Mouse (Mus musculus) kidney, postnatal 0 days (tissue): ENCODE data around the gene Nedd9. TPM values are rescaled to one million over a fixed set of nuclear protein-coding genes. Genes with fewer than 3 reads are reported as not detected.

Experiments used
- ATAC-seq: fragments of 200-750 bp; cut with Nextera tagmentation; replicated peaks from 2 replicates; pipeline ENCODE4 v1.8.0; 2017; ENCODE audit warnings: low read depth, moderate number of reproducible peaks, moderate TSS enrichment, moderate library complexity; ENCODE audit not compliant: low FRiP score
- DNase-seq: peaks from one replicate; pipeline ENCODE4 v3.0.0-alpha.2; 2016; ENCODE audit warnings: low spot score
- H3K27ac ChIP-seq: fragments of 300-500 bp; sonication (generic); 2 replicates; pipeline ENCODE4 v1.5.1; 2014; ENCODE audit warnings: mild to moderate bottlenecking
- H3K27me3 ChIP-seq: fragments of 300-500 bp; sonication (generic); 2 replicates; pipeline ENCODE4 v1.6.1; 2014; ENCODE audit warnings: low read length, mixed read lengths; ENCODE audit not compliant: insufficient read depth
- H3K36me3 ChIP-seq: fragments of 300-500 bp; sonication (generic); 2 replicates; pipeline ENCODE4 v1.6.1; 2014; ENCODE audit warnings: low read length, mixed read lengths; ENCODE audit not compliant: insufficient read depth
- H3K4me1 ChIP-seq: fragments of 300-500 bp; sonication (generic); replicated peaks from 2 replicates; pipeline ENCODE4 v1.6.1; 2014; ENCODE audit warnings: antibody characterized with exemption, low read length, mixed read lengths; ENCODE audit not compliant: insufficient read depth
- H3K4me2 ChIP-seq: fragments of 300-500 bp; sonication (generic); 2 replicates; pipeline ENCODE4 v1.6.1; 2014; ENCODE audit warnings: mild to moderate bottlenecking, low read length, moderate library complexity, mixed read lengths
- H3K4me3 ChIP-seq: fragments of 300-500 bp; sonication (generic); replicated peaks from 2 replicates; pipeline ENCODE4 v1.5.1; 2014; ENCODE audit warnings: low read depth, low read length
- H3K9ac ChIP-seq: fragments of 300-500 bp; sonication (generic); 2 replicates; pipeline ENCODE4 v1.6.1; 2014; ENCODE audit warnings: low read depth, low read length
- H3K9me3 ChIP-seq: fragments of 300-500 bp; sonication (generic); replicated peaks from 2 replicates; pipeline ENCODE4 v1.6.1; 2016; ENCODE audit warnings: low read length, inconsistent platforms, mixed read lengths
- CTCF ChIP-seq: IDR thresholded peaks from 2 replicates; pipeline ENCODE4 v1.5.1; 2016; ENCODE audit warnings: antibody characterized with exemption, low read depth, mild to moderate bottlenecking, moderate library complexity
- WGBS: fragments of 180-500 bp; shearing (Covaris S2); extraction: QIAGEN DNeasy Blood & Tissue Kit; methylation state at CpG from one replicate; pipeline ENCODE4 v1.1.7; 2014; 5-methylcytosine and 5-hydroxymethylcytosine counted together
- polyA plus RNA-seq: library from polyadenylated mRNA; unstranded; fragments of >200 nt; fragmentation: Nextera tagmentation; extraction: Ambion mirVana; gene quantifications from 2 replicates; pipeline ENCODE4 v1.2.1, GENCODE M21; 2015

The Nedd9 gene
- polyA plus RNA-seq, 1 experiment from 2014 or later: 27.3 TPM

GRCm38 (mm10) chr13:41291466-41291974, 195.6 kb downstream of the Nedd9 start:
- no peak for TF ChIP-seq CTCF
- H3K36me3 ChIP-seq: no peaks in the 10 kb centered on the region
- no peaks in the 10 kb centered on the region for H3K27me3 ChIP-seq
- no peak overlapping the region for H3K4me3 ChIP-seq
- ATAC-seq (no peak), DNase-seq (no peak)
- H3K4me2 ChIP-seq: no peak overlapping the region
- no peaks in the 10 kb centered on the region for H3K4me1 ChIP-seq
- H3K27ac ChIP-seq: no peak overlapping the region
- WGBS: 89% methylated on average over 4 of the region's 4 CpGs
- no peak overlapping the region for H3K9ac ChIP-seq
- no peaks in the 10 kb centered on the region for H3K9me3 ChIP-seq

GRCm38 (mm10) chr13:41286285-41286684, 200.9 kb downstream of the Nedd9 start:
- Histone ChIP-seq H3K4me1 (no peaks in the 10 kb centered on the region), H3K4me3 (no peak overlapping the region), H3K27me3 (no peaks in the 10 kb centered on the region), H3K27ac (no peak overlapping the region), H3K9me3 (no peaks in the 10 kb centered on the region), H3K9ac (no peak overlapping the region), H3K36me3 (no peaks in the 10 kb centered on the region), H3K4me2 (no peak overlapping the region)
- DNase-seq (no peak), ATAC-seq (no peak)
- 71% methylated on average over 3 of the region's 3 CpGs for WGBS
- no peak for TF ChIP-seq CTCF

- no peak overlapping the region for H3K27ac ChIP-seq
- no peak overlapping the region for H3K9ac ChIP-seq
- no peak for TF ChIP-seq CTCF
- 76% methylated on average over 4 of the region's 4 CpGs for WGBS
- H3K4me1 ChIP-seq: no peaks in the 10 kb centered on the region
- no peak for DNase-seq
- H3K27me3 ChIP-seq: no peaks in the 10 kb centered on the region
- no peaks in the 10 kb centered on the region for H3K36me3 ChIP-seq
- no peak overlapping the region for H3K4me2 ChIP-seq
- H3K4me3 ChIP-seq: no peak overlapping the region
- no peaks in the 10 kb centered on the region for H3K9me3 ChIP-seq
- ATAC-seq: no peak
Observed at GRCm38 (mm10) chr13:41285448-41285847, 201.7 kb downstream of the Nedd9 start.

- ATAC-seq: no peak; the same call in 1 of the 2 replicates
Observed at GRCm38 (mm10) chr13:41283256-41283655, 203.9 kb downstream of the Nedd9 start.

GRCm38 (mm10) chr13:41280696-41281095, 206.5 kb downstream of the Nedd9 start:
- DNase-seq: no peak
- Histone ChIP-seq H3K4me2 (no peak overlapping the region), H3K9ac (no peak overlapping the region), H3K36me3 (no peaks in the 10 kb centered on the region), H3K9me3 (no peaks in the 10 kb centered on the region), H3K4me3 (no peak overlapping the region), H3K4me1 (no peaks in the 10 kb centered on the region), H3K27me3 (no peaks in the 10 kb centered on the region), H3K27ac (no peak overlapping the region)
- no peak for ATAC-seq
- no peak for TF ChIP-seq CTCF
- WGBS: 66% methylated on average over 5 of the region's 5 CpGs

More at GRCm38 (mm10) chr13:41283256-41283655, 203.9 kb downstream of the Nedd9 start:
- no peak overlapping the region for H3K9ac ChIP-seq
- TF ChIP-seq CTCF: peak; percentile 94
- H3K27me3 ChIP-seq: no peaks in the 10 kb centered on the region
- no peak overlapping the region for H3K4me3 ChIP-seq
- no peaks in the 10 kb centered on the region for H3K9me3 ChIP-seq
- DNase-seq: peak; percentile 91
- no peaks in the 10 kb centered on the region for H3K4me1 ChIP-seq
- no peak overlapping the region for H3K4me2 ChIP-seq
- no peak overlapping the region for H3K27ac ChIP-seq
- H3K36me3 ChIP-seq: no peaks in the 10 kb centered on the region
- WGBS: 27% methylated on average over 5 of the region's 5 CpGs

- 95% methylated on average over 10 of the region's 10 CpGs for WGBS
- no peak for TF ChIP-seq CTCF
- Histone ChIP-seq H3K4me1 (no peaks in the 10 kb centered on the region), H3K4me3 (no peak within 1 kb of the TSS), H3K27me3 (no peaks in the 10 kb centered on the region), H3K9me3 (no peaks in the 10 kb centered on the region), H3K27ac (no peak within 1 kb of the TSS), H3K36me3 (no peaks in the 10 kb centered on the region), H3K4me2 (no peak within 1 kb of the TSS), H3K9ac (no peak within 1 kb of the TSS)
- ATAC-seq (no peak), DNase-seq (no peak)
Observed at GRCm38 (mm10) chr13:41273927-41274650, 213.1 kb downstream of the Nedd9 start, which contains the start of gene Gm17364. Gene Gm17364, minus strand, starts transcription at chr13:41273977.
